Comparison of ENCODE assay signal across 8 mouse cellular contexts in the genomic region with DNA sequence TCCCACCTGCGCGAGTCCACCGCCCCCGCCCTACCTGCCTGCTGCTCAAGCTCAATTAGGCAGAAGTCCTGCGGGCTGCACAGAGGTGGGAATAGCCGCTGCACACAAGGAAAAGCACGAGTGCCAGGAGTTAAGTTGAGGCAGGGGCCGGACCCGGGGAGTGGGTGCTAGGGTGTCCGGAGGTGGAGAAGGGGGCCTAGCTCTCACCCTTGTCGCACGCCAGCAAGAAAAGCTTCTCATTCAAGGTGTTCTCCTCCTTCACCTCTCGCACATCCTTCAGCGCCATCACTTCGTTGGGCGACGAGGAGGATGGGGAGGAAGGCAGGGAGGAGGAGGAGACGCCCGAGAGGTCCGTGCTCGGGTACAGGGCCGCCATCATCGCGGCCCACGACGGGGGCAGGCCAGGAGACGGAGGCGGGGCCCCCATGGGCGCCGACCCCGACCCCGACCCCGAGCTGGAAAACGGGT. TPM values are rescaled to one million over a fixed set of nuclear protein-coding genes. Genes with fewer than 3 reads are reported as not detected.
DNase-seq lines count a peak whose midpoint lies in the region; ATAC-seq lines count a peak whose summit lies in the region.

No protein-coding gene starts in this region.

- H3K4me1 ChIP-seq in liver, embryonic 15.5 days (replicated peaks), result peaks cover 13% of the 10 kb centered on the region

- H3K27me3 ChIP-seq in liver, embryonic 15.5 days, result peaks cover 45% of the 10 kb centered on the region

- WGBS in liver, embryonic 15.5 days (ENCODE audit: insufficient replicate concordance), result 4% methylated on average over 34 of the region's 34 CpGs

- no peaks in the 10 kb centered on the region for H3K36me3 ChIP-seq in liver, embryonic 15.5 days (replicated peaks)

- H3K4me3 ChIP-seq in liver, embryonic 15.5 days (replicated peaks), result peak overlapping the region; percentile 65

- peak overlapping the region; percentile 88 for H3K4me2 ChIP-seq in liver, embryonic 15.5 days

- peak; percentile 47 for ATAC-seq in liver, embryonic 15.5 days (ENCODE audit: insufficient read depth)

- no peak overlapping the region for H3K27ac ChIP-seq in liver, embryonic 15.5 days (replicated peaks)

- H3K9me3 ChIP-seq in liver, embryonic 15.5 days (replicated peaks), result no peaks in the 10 kb centered on the region

- peak overlapping the region; percentile 61; the same call in 1 of the 2 replicates for H3K9ac ChIP-seq in liver, embryonic 15.5 days

- DNase-seq in thymus, postnatal 14 days, result peak; percentile 4
- no peak for DNase-seq in thymus, postnatal 0 days (ENCODE audit: low spot score)
- DNase-seq in cerebellum, postnatal 14 days, result peak; percentile 35 to 48
- peak; percentile 10 for DNase-seq in heart, adult 8-10 months (ENCODE audit: low spot score)
- peak; percentile 33 for DNase-seq in kidney, adult 9 months
- DNase-seq in right cerebral cortex, postnatal 25 days, result peak; percentile 25
- DNase-seq in adipocyte (ENCODE audit: low spot score), result no peak

RNA-seq across cellular contexts. Expression of a gene that starts 0.7 kb away (rescaled TPM):
- polyA plus RNA-seq in thymus, postnatal 0 days (2015; fragmentation: Nextera tagmentation; extraction: Ambion mirVana), result 1.0 and 1.1 TPM in 2 replicates
- total RNA-seq in heart, adult 8-10 months (2022), result 1 to 10 TPM; 5.6 to 8.0 (median 7.4) TPM
- 0.46 and 0.55 TPM in 2 replicates for polyA plus RNA-seq in liver, embryonic 15.5 days (2015; fragmentation: Nextera tagmentation; extraction: Ambion mirVana)

Comparison
In these comparisons a context has a peak if more than half of its experiments do, and no peak if none do; other contexts are left out.
1. DNase-seq: peak in thymus, postnatal 14 days (single experiment), cerebellum, postnatal 14 days (2 of 2), heart, adult 8-10 months (single experiment), kidney, adult 9 months (single experiment) and right cerebral cortex, postnatal 25 days (single experiment); none in thymus, postnatal 0 days (single experiment) and adipocyte (single experiment).